Mouse (Mus musculus) kidney, postnatal 10 days (tissue): ENCODE measurements around the gene Rrp1.

Experiments used
- DNase-seq: peaks from one replicate; pipeline ENCODE4 v3.0.0; 2021; ENCODE audit warnings: mixed read lengths

Gene Rrp1

GRCm38 (mm10) chr10:78412319-78413151 lies at the start of gene Rrp1:
Rrp1 (minus strand) TSS chr10:78413043.
- DNase-seq, result peak; percentile 96

GRCm38 (mm10) chr10:78461767-78462166 lies 48.9 kb upstream of the Rrp1 start:
- DNase-seq, result no peak

- peak; percentile 62 for DNase-seq
Measured at GRCm38 (mm10) chr10:78460463-78460862, 47.6 kb upstream of the Rrp1 start.

- DNase-seq, result no peak
Measured at GRCm38 (mm10) chr10:78458348-78459111, 45.7 kb upstream of the Rrp1 start.

GRCm38 (mm10) chr10:78457495-78458347 lies 44.9 kb upstream of the Rrp1 start:
- DNase-seq, result peak; percentile 66

- no peak for DNase-seq
Measured at GRCm38 (mm10) chr10:78456696-78457095, 43.9 kb upstream of the Rrp1 start.

GRCm38 (mm10) chr10:78452641-78453040 lies 39.8 kb upstream of the Rrp1 start:
- no peak for DNase-seq

GRCm38 (mm10) chr10:78450761-78451160 lies 37.9 kb upstream of the Rrp1 start:
- no peak for DNase-seq

GRCm38 (mm10) chr10:78447396-78447795 lies 34.6 kb upstream of the Rrp1 start:
- DNase-seq, result no peak

GRCm38 (mm10) chr10:78446195-78446594 lies 33.4 kb upstream of the Rrp1 start:
- no peak for DNase-seq

- no peak for DNase-seq
Measured at GRCm38 (mm10) chr10:78442292-78442691, 29.4 kb upstream of the Rrp1 start.

- no peak for DNase-seq
Measured at GRCm38 (mm10) chr10:78441606-78442005, 28.8 kb upstream of the Rrp1 start.

- peak; percentile 42 for DNase-seq
Measured at GRCm38 (mm10) chr10:78440812-78441211, 28.0 kb upstream of the Rrp1 start.

- DNase-seq, result peak; percentile 26
Measured at GRCm38 (mm10) chr10:78439990-78440389, 27.1 kb upstream of the Rrp1 start.

- peak; percentile 45 for DNase-seq
Measured at GRCm38 (mm10) chr10:78439550-78439949, 26.7 kb upstream of the Rrp1 start.

- DNase-seq, result peak; percentile 87
Measured at GRCm38 (mm10) chr10:78438094-78438493, 25.3 kb upstream of the Rrp1 start.

GRCm38 (mm10) chr10:78432853-78433252 lies 20.0 kb upstream of the Rrp1 start:
- DNase-seq, result no peak

- DNase-seq, result no peak
Measured at GRCm38 (mm10) chr10:78429776-78430175, 16.9 kb upstream of the Rrp1 start.

- DNase-seq, result no peak
Measured at GRCm38 (mm10) chr10:78429180-78429579, 16.3 kb upstream of the Rrp1 start.

GRCm38 (mm10) chr10:78428070-78428469 lies 15.2 kb upstream of the Rrp1 start:
- DNase-seq, result no peak

- DNase-seq, result peak; percentile 45
Measured at GRCm38 (mm10) chr10:78426117-78426735, 13.4 kb upstream of the Rrp1 start.
